Mouse (Mus musculus) bone marrow, adult 2 months (tissue): ENCODE results near the gene Gm13290.
"Not testable (repeated sequence)": the region's sequence is repeated elsewhere in the genome, so short reads cannot be mapped to it uniquely, and the experiment has no call there.

Experiments
- CTCF ChIP-seq: fragments of 200-500 bp; IDR thresholded peaks from 2 replicates; pipeline ENCODE4 v1.5.1; 2011; ENCODE audit warnings: low read length, control low read depth; ENCODE audit not compliant: control insufficient read depth, insufficient read depth
- POLR2A ChIP-seq: fragments of 200-500 bp; IDR thresholded peaks from 2 replicates; pipeline ENCODE4 v1.6.1; 2011; ENCODE audit warnings: low read depth, mild to moderate bottlenecking, control low read depth, low read length, borderline replicate concordance; ENCODE audit not compliant: control insufficient read depth

DNA sequence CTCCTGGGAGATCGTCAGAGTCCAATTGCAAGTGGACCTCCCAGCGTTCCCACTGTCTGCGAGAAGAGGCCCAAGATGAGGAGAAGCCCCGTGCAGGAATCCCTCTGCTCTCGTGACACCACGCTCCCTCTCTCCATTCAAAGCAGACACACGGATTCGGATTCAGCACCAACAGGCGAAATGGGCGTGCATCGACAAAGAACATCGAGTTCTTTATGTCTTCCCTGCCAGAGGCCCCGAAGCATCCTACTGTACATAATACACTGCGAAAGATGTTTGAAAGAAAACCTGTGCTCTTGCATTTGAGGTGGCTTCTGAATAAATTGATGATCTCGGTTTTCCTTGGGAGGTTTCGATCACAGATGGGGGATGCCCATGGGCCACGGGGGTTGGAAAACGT is 6.7 kb downstream of the Gm13290 start:
- not testable (repeated sequence) for TF ChIP-seq CTCF, POLR2A
